ENCODE assay signal across 30 mouse cellular contexts in genomic region chr5:52629214-52629613, GRCm38 (mm10).
"Had no signal": no experiment of that assay in that cellular context is flagged by ENCODE, and none has a peak within 500 bp of the region (broad histone marks: within the 10 kb centered on the region; RNA-seq: fewer than 3 reads in every experiment).

No protein-coding gene starts in this region.

- H3K27me3 ChIP-seq: heart, embryonic 12.5 days; heart, embryonic 15.5 days; hindbrain, embryonic 12.5 days; hindbrain, embryonic 13.5 days; hindbrain, embryonic 15.5 days; intestine, embryonic 15.5 days; kidney, embryonic 15.5 days had no signal

- ATAC-seq: hindbrain, embryonic 16.5 days; hindbrain, postnatal 0 days; inflammation-experienced regulatory T-cells, adult 6 months; intestine, embryonic 15.5 days; intestine, embryonic 16.5 days; intestine, postnatal 0 days had no signal

- H3K36me3 ChIP-seq: heart, embryonic 12.5 days; heart, embryonic 15.5 days; hindbrain, embryonic 10.5 days; hindbrain, embryonic 12.5 days; hindbrain, embryonic 13.5 days; hindbrain, embryonic 15.5 days; intestine, embryonic 15.5 days; kidney, embryonic 15.5 days had no signal

- DNase-seq: heart, adult 18-20 months; heart, adult 2 months; heart, postnatal 10 days; heart, postnatal 36 days; kidney, adult 11 months; kidney, adult 18-20 months; kidney, adult 2 months; kidney, adult 8-10 months; kidney, adult 9 months; kidney, postnatal 14 days; kidney, postnatal 36 days; layer of hippocampus, adult 9-11 months; layer of hippocampus, postnatal 36 days had no signal

- H3K4me3 ChIP-seq: heart, adult 2 months; heart, embryonic 12.5 days; heart, embryonic 15.5 days; hindbrain, embryonic 10.5 days; hindbrain, embryonic 12.5 days; hindbrain, embryonic 13.5 days; hindbrain, embryonic 15.5 days; intestine, embryonic 15.5 days; kidney, embryonic 15.5 days; layer of hippocampus, adult 2 months had no signal

- H3K27ac ChIP-seq: heart, adult 2 months; heart, embryonic 15.5 days; hindbrain, embryonic 10.5 days; hindbrain, embryonic 12.5 days; hindbrain, embryonic 13.5 days; hindbrain, embryonic 14.5 days; hindbrain, embryonic 15.5 days; hindbrain, postnatal 0 days; intestine, embryonic 15.5 days; kidney, embryonic 15.5 days; kidney, postnatal 0 days; layer of hippocampus, adult 2 months had no signal

- H3K4me2 ChIP-seq: heart, embryonic 11.5 days; heart, embryonic 12.5 days; heart, embryonic 15.5 days; hindbrain, embryonic 12.5 days; hindbrain, embryonic 13.5 days; hindbrain, embryonic 14.5 days; hindbrain, embryonic 15.5 days; intestine, embryonic 15.5 days; kidney, embryonic 15.5 days had no signal

- H3K9me3 ChIP-seq: heart, embryonic 15.5 days; hindbrain, embryonic 10.5 days; hindbrain, embryonic 12.5 days; hindbrain, embryonic 13.5 days; hindbrain, embryonic 15.5 days; intestine, embryonic 15.5 days; kidney, embryonic 15.5 days had no signal

- H3K9ac ChIP-seq: heart, embryonic 12.5 days; heart, embryonic 15.5 days; hindbrain, embryonic 12.5 days; hindbrain, embryonic 13.5 days; hindbrain, embryonic 14.5 days; hindbrain, embryonic 15.5 days; intestine, embryonic 15.5 days; kidney, embryonic 15.5 days had no signal
